Mouse (Mus musculus): Measurements from ENCODE around the gene Plekhn1. TPM values are rescaled to one million over a fixed set of nuclear protein-coding genes. Genes with fewer than 3 reads are reported as not detected.

Plekhn1 gene
- polyA plus RNA-seq, 1 experiment from 2014 or later = 11.6 TPM

DNA sequence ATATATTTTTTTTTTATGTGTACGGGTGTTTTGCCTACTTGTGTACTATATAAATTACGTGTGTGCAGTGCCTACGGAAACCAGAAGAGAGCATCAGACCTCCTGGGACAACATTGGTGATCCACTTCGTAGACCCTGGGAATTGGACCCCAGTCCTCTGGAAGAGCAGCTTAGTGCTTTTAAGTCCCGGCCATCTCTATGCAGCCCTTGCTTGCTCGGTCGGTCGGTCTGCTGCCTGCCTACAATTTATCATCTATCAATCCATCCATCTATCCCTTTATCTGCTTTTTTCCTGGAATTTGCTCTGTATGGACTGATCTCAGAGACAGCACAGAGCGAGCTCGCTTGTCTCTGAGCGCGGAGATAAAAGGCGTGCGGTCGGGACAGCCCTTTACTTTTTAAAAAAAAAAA, 708 bp upstream of the Plekhn1 start:
- Histone ChIP-seq H3K27me3 (no peaks in the 10 kb centered on the region), H3K9me3 (replicated peaks) (no peaks in the 10 kb centered on the region), H3K27ac (peak overlapping the region; percentile 92), H3K4me1 (replicated peaks) (peaks cover 20% of the 10 kb centered on the region), H3K4me2 (peak overlapping the region; percentile 98), H3K4me3 (peak overlapping the region; percentile 94), H3K9ac (peak overlapping the region; percentile 43; the same call in 1 of the 2 replicates), H3K36me3 (peaks cover 55% of the 10 kb centered on the region)
- WGBS = under 1% methylated on average over 15 of the region's 15 CpGs
- no peak for ATAC-seq (replicated peaks; ENCODE audit: insufficient number of reproducible peaks, insufficient read depth, low FRiP score, low read depth)

- Histone ChIP-seq H3K9me3 (replicated peaks) (no peaks in the 10 kb centered on the region), H3K36me3 (peaks cover 55% of the 10 kb centered on the region), H3K27me3 (no peaks in the 10 kb centered on the region), H3K4me2 (peak overlapping the region; percentile 98), H3K4me3 (peak overlapping the region; percentile 65), H3K4me1 (replicated peaks) (peaks cover 20% of the 10 kb centered on the region), H3K27ac (peak overlapping the region; percentile 80), H3K9ac (peak overlapping the region; percentile 73)
- WGBS = 6% methylated on average over 17 of the region's 17 CpGs
- ATAC-seq (replicated peaks; ENCODE audit: insufficient number of reproducible peaks, insufficient read depth, low FRiP score, low read depth) = no peak
These were observed 596 bp downstream of the Plekhn1 start for GRCm38 (mm10) chr4:156234021-156234501.

DNA sequence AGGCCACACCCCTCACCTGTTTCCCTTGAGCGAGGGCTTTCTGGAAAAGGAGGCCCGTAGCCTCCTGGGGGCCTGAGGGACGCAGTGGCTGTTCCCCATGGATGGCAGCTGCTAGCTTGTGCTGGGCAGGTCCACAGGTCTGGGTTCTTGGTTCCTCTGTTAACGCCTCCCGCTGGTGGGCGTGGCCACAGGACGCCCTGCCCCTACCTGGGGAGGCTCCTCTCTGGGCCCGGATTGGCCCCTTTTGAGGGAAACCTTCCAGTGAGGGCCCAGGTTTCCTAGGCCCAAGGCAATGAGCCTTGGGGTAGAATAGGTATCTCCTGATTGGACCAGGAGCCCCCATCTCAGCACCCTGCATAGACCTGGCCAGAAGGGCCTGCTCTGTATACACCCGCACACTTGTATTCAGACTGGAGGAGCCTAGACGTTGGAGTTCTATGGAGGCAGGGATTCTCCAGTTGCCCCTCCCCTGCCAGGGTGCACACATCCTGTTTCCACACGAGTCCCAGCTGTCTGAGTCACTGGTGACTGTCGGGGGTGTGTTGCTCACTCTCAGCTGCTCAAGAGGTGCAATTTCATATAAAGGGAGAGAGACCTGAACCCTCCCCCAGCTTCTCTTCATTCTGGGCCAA, 6.1 kb downstream of the Plekhn1 start:
- Histone ChIP-seq H3K27ac (no peak overlapping the region), H3K4me2 (peak overlapping the region; percentile 40), H3K27me3 (no peaks in the 10 kb centered on the region), H3K4me3 (peak overlapping the region; percentile 13; the same call in 1 of the 2 replicates), H3K9me3 (replicated peaks) (no peaks in the 10 kb centered on the region), H3K4me1 (replicated peaks) (peaks cover 13% of the 10 kb centered on the region), H3K9ac (peak overlapping the region; percentile 41; the same call in 1 of the 2 replicates), H3K36me3 (peaks cover 44% of the 10 kb centered on the region)
- WGBS = 24% methylated on average over 12 of the region's 12 CpGs
- 0 out of 2 replicates have a peak, but pooled peaks have one; percentile 20 for ATAC-seq (replicated peaks; ENCODE audit: insufficient number of reproducible peaks, insufficient read depth, low FRiP score, low read depth)

- H3K9ac ChIP-seq = peak overlapping the region; percentile 41; the same call in 1 of the 2 replicates
- H3K9me3 ChIP-seq (replicated peaks) = no peaks in the 10 kb centered on the region
- peak overlapping the region; percentile 40 for H3K4me2 ChIP-seq
- WGBS = 39% methylated on average over 18 of the region's 18 CpGs
- no peaks in the 10 kb centered on the region for H3K27me3 ChIP-seq
- peak overlapping the region; percentile 13; the same call in 1 of the 2 replicates for H3K4me3 ChIP-seq
- 0 out of 2 replicates have a peak, but pooled peaks have one; percentile 21 for ATAC-seq (replicated peaks; ENCODE audit: insufficient number of reproducible peaks, insufficient read depth, low FRiP score, low read depth)
- no peak overlapping the region for H3K27ac ChIP-seq
- H3K4me1 ChIP-seq (replicated peaks) = peaks cover 11% of the 10 kb centered on the region
- H3K36me3 ChIP-seq = peaks cover 43% of the 10 kb centered on the region
These were observed 6.8 kb downstream of the Plekhn1 start for GRCm38 (mm10) chr4:156227752-156228392.

DNA sequence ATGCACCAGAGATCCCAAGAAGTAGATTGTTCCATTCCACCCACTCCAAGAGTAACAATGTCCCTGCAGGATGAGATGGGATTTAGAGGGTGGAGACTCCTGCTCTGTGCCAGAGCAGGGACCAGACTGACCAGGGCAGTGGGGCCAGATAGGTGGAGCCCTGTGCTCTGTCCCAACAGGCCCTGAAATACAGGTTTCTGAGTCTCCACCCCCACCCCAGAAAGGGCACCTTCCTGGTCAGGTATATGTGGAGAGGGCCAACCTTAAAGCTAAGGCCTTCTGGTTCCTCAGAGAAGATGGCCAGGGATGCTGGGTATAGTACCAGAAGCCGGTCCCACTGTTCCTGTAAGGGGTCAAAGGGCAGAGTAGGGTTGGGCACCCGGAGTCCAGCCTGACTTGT, 10.4 kb downstream of the Plekhn1 start:
- H3K4me2 ChIP-seq = no peak overlapping the region
- 79% methylated on average over 2 of the region's 2 CpGs for WGBS
- H3K9ac ChIP-seq = no peak overlapping the region
- no peak for ATAC-seq (replicated peaks; ENCODE audit: insufficient number of reproducible peaks, insufficient read depth, low FRiP score, low read depth)
- no peaks in the 10 kb centered on the region for H3K9me3 ChIP-seq (replicated peaks)
- peaks cover 11% of the 10 kb centered on the region for H3K4me1 ChIP-seq (replicated peaks)
- H3K4me3 ChIP-seq = no peak overlapping the region
- peaks cover 15% of the 10 kb centered on the region for H3K36me3 ChIP-seq
- H3K27ac ChIP-seq = no peak overlapping the region
- no peaks in the 10 kb centered on the region for H3K27me3 ChIP-seq

DNA sequence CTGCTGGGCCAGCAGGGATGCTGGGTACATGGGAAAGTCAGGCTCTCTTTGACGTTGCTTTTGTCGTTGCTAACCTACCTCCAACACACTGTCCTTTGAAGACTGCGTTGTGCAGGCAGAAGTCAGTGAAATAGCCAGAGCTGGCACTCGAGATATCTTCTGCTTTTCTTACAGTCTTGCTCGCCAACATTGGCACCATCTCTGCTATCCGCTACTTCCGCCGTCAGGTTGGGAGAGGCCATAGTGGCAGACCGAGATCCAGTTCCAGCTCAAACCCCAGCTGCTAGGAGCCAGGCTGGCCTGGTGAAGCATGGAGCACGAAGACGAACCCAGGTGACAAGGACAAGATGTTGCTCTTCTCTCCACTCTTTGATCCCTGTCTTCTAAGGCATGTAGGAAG, 14.7 kb downstream of the Plekhn1 start:
- Histone ChIP-seq H3K27ac (no peak overlapping the region), H3K36me3 (peaks cover 10% of the 10 kb centered on the region), H3K4me3 (no peak overlapping the region), H3K27me3 (no peaks in the 10 kb centered on the region), H3K9ac (no peak overlapping the region), H3K9me3 (replicated peaks) (no peaks in the 10 kb centered on the region), H3K4me2 (no peak overlapping the region), H3K4me1 (replicated peaks) (peaks cover 30% of the 10 kb centered on the region)
- WGBS = 87% methylated on average over 11 of the region's 11 CpGs
- ATAC-seq (replicated peaks; ENCODE audit: insufficient number of reproducible peaks, insufficient read depth, low FRiP score, low read depth) = no peak

GRCm38 (mm10) chr4:156217838-156218237, 16.8 kb downstream of the Plekhn1 start:
- WGBS = 75% methylated on average over 16 of the region's 16 CpGs
- Histone ChIP-seq H3K36me3 (peaks cover 5% of the 10 kb centered on the region; the same call in 1 of the 2 replicates), H3K4me1 (replicated peaks) (peaks cover 30% of the 10 kb centered on the region), H3K9me3 (replicated peaks) (no peaks in the 10 kb centered on the region), H3K4me3 (no peak overlapping the region), H3K27ac (no peak overlapping the region), H3K27me3 (no peaks in the 10 kb centered on the region), H3K9ac (no peak overlapping the region), H3K4me2 (no peak overlapping the region; the same call in 1 of the 2 replicates)
- ATAC-seq (replicated peaks; ENCODE audit: insufficient number of reproducible peaks, insufficient read depth, low FRiP score, low read depth) = no peak

DNA sequence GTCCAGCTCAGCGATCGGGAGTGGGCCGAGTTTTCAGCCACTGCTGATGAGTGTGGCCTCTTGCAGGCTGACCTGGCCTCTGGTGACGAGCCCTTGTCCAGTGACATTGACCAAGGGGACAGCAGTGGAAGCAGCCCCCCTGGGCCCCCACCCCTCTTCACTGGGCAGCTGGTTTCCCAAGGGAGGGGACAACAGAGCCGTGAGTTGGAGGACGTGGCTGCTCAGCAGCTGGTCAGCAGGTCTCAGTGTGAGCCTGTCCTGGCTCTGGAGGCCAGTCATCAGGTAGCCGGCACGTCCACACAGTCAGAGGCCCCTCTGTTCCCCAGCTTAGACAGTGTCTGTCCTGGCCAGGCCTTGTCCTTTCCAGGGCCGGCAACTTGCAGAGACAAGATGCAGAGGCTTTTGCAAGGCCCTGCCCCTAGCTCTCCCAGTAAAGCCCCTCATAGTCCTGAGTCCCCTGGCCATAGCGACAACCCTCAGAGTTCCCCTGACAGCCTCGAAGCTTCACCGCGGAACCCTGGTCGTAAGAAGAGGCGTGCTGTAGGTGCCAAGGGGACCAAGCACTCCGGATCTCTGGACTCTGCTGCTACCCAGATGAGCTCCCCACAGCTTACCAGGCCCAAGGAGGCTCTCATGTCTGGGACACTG, 17.5 kb downstream of the Plekhn1 start:
- no peaks in the 10 kb centered on the region for H3K9me3 ChIP-seq (replicated peaks)
- no peaks in the 10 kb centered on the region for H3K27me3 ChIP-seq
- H3K9ac ChIP-seq = peak overlapping the region; percentile 29; the same call in 1 of the 2 replicates
- H3K4me1 ChIP-seq (replicated peaks) = peaks cover 30% of the 10 kb centered on the region
- 55% methylated on average over 16 of the region's 16 CpGs for WGBS
- H3K27ac ChIP-seq = peak overlapping the region; percentile 88
- H3K4me2 ChIP-seq = peak overlapping the region; percentile 48
- peaks cover 5% of the 10 kb centered on the region; the same call in 1 of the 2 replicates for H3K36me3 ChIP-seq
- no peak; the same call in 1 of the 2 replicates for ATAC-seq (replicated peaks; ENCODE audit: insufficient number of reproducible peaks, insufficient read depth, low FRiP score, low read depth)
- peak overlapping the region; percentile 32 for H3K4me3 ChIP-seq

GRCm38 (mm10) chr4:156216196-156216595, 18.5 kb downstream of the Plekhn1 start:
- Histone ChIP-seq H3K9ac (peak overlapping the region; percentile 15; the same call in 1 of the 2 replicates), H3K27ac (peak overlapping the region; percentile 88), H3K9me3 (replicated peaks) (no peaks in the 10 kb centered on the region), H3K4me3 (peak overlapping the region; percentile 32), H3K4me2 (peak overlapping the region; percentile 48), H3K27me3 (no peaks in the 10 kb centered on the region), H3K36me3 (no peaks in the 10 kb centered on the region), H3K4me1 (replicated peaks) (peaks cover 30% of the 10 kb centered on the region)
- 77% methylated on average over 2 of the region's 2 CpGs for WGBS
- no peak; the same call in 1 of the 2 replicates for ATAC-seq (replicated peaks; ENCODE audit: insufficient number of reproducible peaks, insufficient read depth, low FRiP score, low read depth)

GRCm38 (mm10) chr4:156215649-156216048, 19.0 kb downstream of the Plekhn1 start, which contains the start of gene Perm1:
Perm1 (plus strand) TSS chr4:156215868.
- peak within 1 kb of the TSS; percentile 48 for H3K4me2 ChIP-seq
- H3K9me3 ChIP-seq (replicated peaks) = no peaks in the 10 kb centered on the region
- H3K27ac ChIP-seq = peak within 1 kb of the TSS; percentile 88
- H3K4me1 ChIP-seq (replicated peaks) = peaks cover 30% of the 10 kb centered on the region
- ATAC-seq (replicated peaks; ENCODE audit: insufficient number of reproducible peaks, insufficient read depth, low FRiP score, low read depth) = peak; percentile 78
- no peaks in the 10 kb centered on the region for H3K27me3 ChIP-seq
- H3K4me3 ChIP-seq = peak within 1 kb of the TSS; percentile 32
- no peaks in the 10 kb centered on the region for H3K36me3 ChIP-seq
- 35% methylated on average over 4 of the region's 4 CpGs for WGBS
- H3K9ac ChIP-seq = peak within 1 kb of the TSS; percentile 15; the same call in 1 of the 2 replicates

DNA sequence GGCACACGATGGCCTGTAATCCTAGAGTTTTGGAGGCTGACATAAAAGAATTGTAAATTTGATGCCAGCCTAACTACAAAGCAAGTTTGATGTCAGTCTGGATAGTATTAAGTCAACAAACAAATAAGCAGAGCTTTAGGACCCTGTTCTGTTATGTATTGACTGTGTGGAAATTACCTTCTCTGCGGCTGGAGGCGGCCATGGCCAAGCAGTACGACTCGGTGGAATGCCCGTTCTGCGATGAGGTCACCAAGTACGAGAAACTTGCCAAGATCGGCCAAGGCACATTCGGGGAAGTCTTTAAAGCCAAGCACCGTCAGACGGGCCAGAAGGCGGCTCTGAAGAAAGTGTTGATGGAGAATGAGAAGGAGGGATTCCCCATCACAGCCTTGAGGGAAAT, 21.5 kb downstream of the Plekhn1 start:
- Histone ChIP-seq H3K27ac (no peak overlapping the region), H3K4me3 (no peak overlapping the region), H3K27me3 (no peaks in the 10 kb centered on the region), H3K9ac (no peak overlapping the region), H3K4me1 (replicated peaks) (peaks cover 24% of the 10 kb centered on the region), H3K4me2 (no peak overlapping the region), H3K36me3 (no peaks in the 10 kb centered on the region), H3K9me3 (replicated peaks) (no peaks in the 10 kb centered on the region)
- no peak for ATAC-seq (replicated peaks; ENCODE audit: insufficient number of reproducible peaks, insufficient read depth, low FRiP score, low read depth)
- 91% methylated on average over 13 of the region's 13 CpGs for WGBS

All from heart, embryonic 15.5 days (tissue).